ENCODE assay signal across 28 mouse cellular contexts in genomic region chr17:83182061-83182664, GRCm38 (mm10). TPM values are rescaled to one million over a fixed set of nuclear protein-coding genes. Genes with fewer than 3 reads are reported as not detected.
DNase-seq lines count a peak whose midpoint lies in the region; ATAC-seq and TF ChIP-seq lines count a peak whose summit lies in the region.
"Had no signal": no experiment of that assay in that cellular context is flagged by ENCODE, and none has a peak within 500 bp of the region (broad histone marks: within the 10 kb centered on the region; RNA-seq: fewer than 3 reads in every experiment).

No protein-coding gene starts in this region.

- H3K4me3 ChIP-seq in liver, adult 2 months (ENCODE audit: insufficient read depth, low read depth, low read length), result no peak overlapping the region
- no peak overlapping the region for H3K4me3 ChIP-seq in embryonic facial prominence, embryonic 10.5 days
- no peak overlapping the region for H3K4me3 ChIP-seq in limb, embryonic 10.5 days
- H3K4me3 ChIP-seq in midbrain, embryonic 11.5 days (ENCODE audit: low read depth, low read length), result no peak overlapping the region
- H3K4me3 ChIP-seq: embryonic facial prominence, embryonic 13.5 days; erythroblast, embryonic 14.5 days; forebrain, embryonic 10.5 days; forebrain, embryonic 13.5 days; gastrocnemius, adult 2 months; hindbrain, embryonic 12.5 days; hindbrain, embryonic 15.5 days had no signal

- peaks cover 10% of the 10 kb centered on the region for H3K9me3 ChIP-seq in embryonic facial prominence, embryonic 10.5 days
- no peaks in the 10 kb centered on the region; the same call in 1 of the 2 replicates for H3K9me3 ChIP-seq in limb, embryonic 10.5 days (replicated peaks)
- no peaks in the 10 kb centered on the region for H3K9me3 ChIP-seq in midbrain, embryonic 11.5 days (ENCODE audit: control insufficient read depth, low read length)
- H3K9me3 ChIP-seq: embryonic facial prominence, embryonic 13.5 days; forebrain, embryonic 13.5 days; hindbrain, embryonic 12.5 days; hindbrain, embryonic 15.5 days had no signal

- DNase-seq in liver, adult 2 months (ENCODE audit: extremely low read depth, low read depth, low spot score), result peak; percentile 98
- no peak for DNase-seq in liver
- DNase-seq in embryonic facial prominence, embryonic 10.5 days (ENCODE audit: low spot score), result no peak
- DNase-seq in gonadal fat pad, adult 2 months (ENCODE audit: low read depth), result peak; percentile 77
- DNase-seq in limb, embryonic 10.5 days (ENCODE audit: low spot score), result no peak
- DNase-seq in midbrain, embryonic 11.5 days (ENCODE audit: low spot score, missing footprints), result no peak
- no peak for DNase-seq in frontal cortex, postnatal 10 days (ENCODE audit: low spot score in 2 of 2)
- DNase-seq: adrenal gland, adult 8-10 months; adrenal gland, postnatal 25 days; cerebellum, adult 11-12 months; cerebellum, adult 8-10 months; cerebellum, postnatal 10 days; cerebellum, postnatal 36 days; gastrocnemius, adult 2 months; gastrocnemius, postnatal 14 days; heart, adult 18-20 months; kidney, adult 11 months had no signal

- no peaks in the 10 kb centered on the region for H3K79me2 ChIP-seq in liver, adult 2 months (ENCODE audit: control insufficient read depth, insufficient read depth, low read length)

- no peak overlapping the region for H3K4me2 ChIP-seq in midbrain, embryonic 11.5 days
- H3K4me2 ChIP-seq: embryonic facial prominence, embryonic 13.5 days; forebrain, embryonic 13.5 days; heart, embryonic 11.5 days; hindbrain, embryonic 12.5 days; hindbrain, embryonic 15.5 days had no signal

- peaks cover 20% of the 10 kb centered on the region for H3K4me1 ChIP-seq in liver, adult 2 months (ENCODE audit: control insufficient read depth, insufficient read depth, low read length)
- peaks cover 49% of the 10 kb centered on the region for H3K4me1 ChIP-seq in embryonic facial prominence, embryonic 10.5 days
- peaks cover 61% of the 10 kb centered on the region for H3K4me1 ChIP-seq in limb, embryonic 10.5 days
- no peaks in the 10 kb centered on the region for H3K4me1 ChIP-seq in midbrain, embryonic 11.5 days (ENCODE audit: control insufficient read depth, insufficient read depth, low read length)

- no peaks in the 10 kb centered on the region for H3K27me3 ChIP-seq in liver, adult 2 months (ENCODE audit: control insufficient read depth, insufficient read depth, low read length)
- H3K27me3 ChIP-seq in embryonic facial prominence, embryonic 10.5 days (replicated peaks; ENCODE audit: low read depth, poor library complexity, severe bottlenecking), result peaks cover 28% of the 10 kb centered on the region; the same call in 1 of the 2 replicates
- peaks cover 80% of the 10 kb centered on the region for H3K27me3 ChIP-seq in limb, embryonic 10.5 days (ENCODE audit: low read depth, poor library complexity, severe bottlenecking)
- no peaks in the 10 kb centered on the region; the same call in 1 of the 2 replicates for H3K27me3 ChIP-seq in midbrain, embryonic 11.5 days (ENCODE audit: control insufficient read depth, insufficient read depth, low read length)
- H3K27me3 ChIP-seq: forebrain, embryonic 13.5 days; hindbrain, embryonic 12.5 days; hindbrain, embryonic 15.5 days had no signal

- WGBS in liver, adult 2 months, result 34% methylated on average over 8 of the region's 8 CpGs
- WGBS in embryonic facial prominence, embryonic 10.5 days, result 85% methylated on average over 8 of the region's 8 CpGs
- 76% methylated on average over 8 of the region's 8 CpGs for WGBS in limb, embryonic 10.5 days
- WGBS in midbrain, embryonic 11.5 days, result 90% methylated on average over 8 of the region's 8 CpGs

- no peak overlapping the region for H3K9ac ChIP-seq in liver, adult 2 months (ENCODE audit: low read depth, low read length)
- no peak overlapping the region for H3K9ac ChIP-seq in midbrain, embryonic 11.5 days (ENCODE audit: low read length)
- H3K9ac ChIP-seq: embryonic facial prominence, embryonic 13.5 days; forebrain, embryonic 13.5 days; hindbrain, embryonic 12.5 days; hindbrain, embryonic 15.5 days had no signal

- peak overlapping the region; percentile 69 for H3K27ac ChIP-seq in liver, adult 2 months (replicated peaks; ENCODE audit: insufficient read depth, low read depth, low read length)
- peak overlapping the region; percentile 26; the same call in 1 of the 2 replicates for H3K27ac ChIP-seq in embryonic facial prominence, embryonic 10.5 days (replicated peaks)
- H3K27ac ChIP-seq in limb, embryonic 10.5 days, result peak overlapping the region; percentile 66
- no peak overlapping the region for H3K27ac ChIP-seq in midbrain, embryonic 11.5 days (ENCODE audit: low read depth, low read length)
- H3K27ac ChIP-seq: embryonic facial prominence, embryonic 13.5 days; forebrain, embryonic 13.5 days; gastrocnemius, adult 2 months; hindbrain, embryonic 12.5 days; hindbrain, embryonic 15.5 days had no signal

- TF ChIP-seq CTCF in liver, adult 2 months (IDR thresholded peaks at IDR 0.05; ENCODE audit: low read depth, low read length), result no peak

- no peak for ATAC-seq in midbrain, embryonic 11.5 days (ENCODE audit: low FRiP score)
- ATAC-seq: CD4-positive, CD25-positive, alpha-beta regulatory T cell, adult 4 months; forebrain, embryonic 13.5 days; forebrain, embryonic 16.5 days had no signal

- H3K36me3 ChIP-seq in liver, adult 2 months (ENCODE audit: control insufficient read depth, insufficient read depth, low read length), result no peaks in the 10 kb centered on the region
- no peaks in the 10 kb centered on the region for H3K36me3 ChIP-seq in embryonic facial prominence, embryonic 10.5 days (replicated peaks)
- no peaks in the 10 kb centered on the region for H3K36me3 ChIP-seq in limb, embryonic 10.5 days
- no peaks in the 10 kb centered on the region for H3K36me3 ChIP-seq in midbrain, embryonic 11.5 days (ENCODE audit: control insufficient read depth, insufficient read depth, low read length)
- H3K36me3 ChIP-seq: embryonic facial prominence, embryonic 13.5 days; forebrain, embryonic 10.5 days; hindbrain, embryonic 12.5 days; hindbrain, embryonic 15.5 days had no signal

- TF ChIP-seq POLR2A in liver, adult 2 months (IDR thresholded peaks at IDR 0.05; ENCODE audit: extremely low read depth, insufficient read depth, low read length), result no peak

RNA-seq across cellular contexts. Expression of gene Pkdcc, which starts 32.9 kb away (rescaled TPM):
- 16.1 and 25.6 TPM in 2 replicates for total RNA-seq in liver, adult 2 months (2014; rRNA removed)
- 37.2 and 60.8 TPM in 2 replicates for polyA plus RNA-seq in liver, adult 2 months (2012; rRNA removed)
- polyA plus RNA-seq in embryonic facial prominence, embryonic 10.5 days (2016; fragmentation: Nextera tagmentation; extraction: Ambion mirVana), result 15.1 and 17.5 TPM in 2 replicates
- polyA plus RNA-seq in gonadal fat pad, adult 2 months (2012; rRNA removed), result 58.5 and 70.0 TPM in 2 replicates
- polyA plus RNA-seq in limb, embryonic 10.5 days (2016; fragmentation: Nextera tagmentation; extraction: Ambion mirVana), result 32.4 and 34.8 TPM in 2 replicates
- polyA plus RNA-seq in midbrain, embryonic 11.5 days (2014; fragmentation: Nextera tagmentation; extraction: Ambion mirVana), result 5.0 and 5.5 TPM in 2 replicates
- total RNA-seq: hematopoietic stem cell, adult 5-6 weeks; MEL had no signal
- polyA plus RNA-seq: CD4-positive, CD25-positive, alpha-beta regulatory T cell, adult 4 months had no signal

Comparison
In these comparisons a context has a peak if more than half of its experiments do, and no peak if none do; other contexts are left out.
1. DNase-seq: peak in liver, adult 2 months (single experiment) and gonadal fat pad, adult 2 months (single experiment); none in liver (single experiment), embryonic facial prominence, embryonic 10.5 days (single experiment), limb, embryonic 10.5 days (single experiment), midbrain, embryonic 11.5 days (single experiment) and frontal cortex, postnatal 10 days (0 of 2).